Mouse (Mus musculus): ENCODE results near the gene Tpk1. TPM values are rescaled to one million over a fixed set of nuclear protein-coding genes. Genes with fewer than 3 reads are reported as not detected.

The Tpk1 gene
- polyA plus RNA-seq, 1 experiment = 5.0 TPM

DNA sequence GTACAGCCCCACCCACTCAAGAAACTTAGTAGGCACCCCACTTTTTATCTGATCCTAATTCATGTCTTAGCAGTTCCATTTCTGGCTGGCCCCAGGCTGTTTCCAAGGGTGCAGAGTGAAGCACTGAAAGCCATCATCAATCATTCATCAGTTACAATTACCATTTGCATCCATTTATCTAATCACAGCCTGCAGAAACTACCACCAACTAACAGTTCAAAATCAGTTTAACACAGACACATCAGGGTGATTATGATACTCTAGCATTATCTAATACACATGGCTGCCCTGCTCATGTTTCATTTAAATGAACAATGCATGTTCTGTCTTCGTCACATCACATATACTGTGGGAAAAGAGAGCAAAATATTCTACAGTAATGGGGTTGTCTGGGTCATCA, 274.7 kb downstream of the Tpk1 start:
- H3K4me1 ChIP-seq (ENCODE audit: control insufficient read depth, insufficient read depth, insufficient read length, low read length) = peaks cover 3% of the 10 kb centered on the region; the same call in 1 of the 2 replicates
- no peak overlapping the region for H3K4me3 ChIP-seq (ENCODE audit: insufficient read depth, low read depth, low read length)
- H3K27ac ChIP-seq (replicated peaks; ENCODE audit: low read depth, low read length) = no peak overlapping the region

GRCm38 (mm10) chr6:43387273-43387672, 278.8 kb downstream of the Tpk1 start:
- Histone ChIP-seq H3K27ac (replicated peaks; ENCODE audit: low read depth, low read length) (no peak overlapping the region), H3K4me3 (ENCODE audit: insufficient read depth, low read depth, low read length) (no peak overlapping the region), H3K4me1 (ENCODE audit: control insufficient read depth, insufficient read depth, insufficient read length, low read length) (peaks cover 3% of the 10 kb centered on the region; the same call in 1 of the 2 replicates)

- Histone ChIP-seq H3K4me1 (ENCODE audit: control insufficient read depth, insufficient read depth, insufficient read length, low read length) (peaks cover 3% of the 10 kb centered on the region; the same call in 1 of the 2 replicates), H3K4me3 (ENCODE audit: insufficient read depth, low read depth, low read length) (no peak overlapping the region), H3K27ac (replicated peaks; ENCODE audit: low read depth, low read length) (no peak overlapping the region)
These were observed 281.2 kb downstream of the Tpk1 start for GRCm38 (mm10) chr6:43384841-43385240.

DNA sequence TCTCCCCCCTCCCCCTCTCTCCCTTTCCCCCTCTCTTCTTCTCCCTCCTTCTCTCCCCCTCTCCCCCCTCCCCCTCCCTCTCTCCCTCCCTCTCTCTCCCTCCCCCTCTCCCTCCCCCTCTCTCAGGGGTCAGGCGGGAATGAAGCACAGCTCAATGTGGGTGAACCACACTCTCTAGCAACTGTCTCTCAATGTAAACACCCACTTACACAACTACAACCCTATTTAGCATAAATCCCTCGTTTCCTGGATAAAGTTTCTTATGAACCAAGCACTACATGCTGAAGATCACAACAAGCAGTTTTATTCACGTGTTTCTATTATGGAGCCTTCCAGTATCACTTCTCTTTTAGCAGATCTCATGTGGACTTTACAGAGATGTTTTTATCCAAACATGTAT, 281.8 kb downstream of the Tpk1 start:
- H3K27ac ChIP-seq (replicated peaks; ENCODE audit: low read depth, low read length) = no peak overlapping the region
- no peak overlapping the region for H3K4me3 ChIP-seq (ENCODE audit: insufficient read depth, low read depth, low read length)
- peaks cover 3% of the 10 kb centered on the region; the same call in 1 of the 2 replicates for H3K4me1 ChIP-seq (ENCODE audit: control insufficient read depth, insufficient read depth, insufficient read length, low read length)

DNA sequence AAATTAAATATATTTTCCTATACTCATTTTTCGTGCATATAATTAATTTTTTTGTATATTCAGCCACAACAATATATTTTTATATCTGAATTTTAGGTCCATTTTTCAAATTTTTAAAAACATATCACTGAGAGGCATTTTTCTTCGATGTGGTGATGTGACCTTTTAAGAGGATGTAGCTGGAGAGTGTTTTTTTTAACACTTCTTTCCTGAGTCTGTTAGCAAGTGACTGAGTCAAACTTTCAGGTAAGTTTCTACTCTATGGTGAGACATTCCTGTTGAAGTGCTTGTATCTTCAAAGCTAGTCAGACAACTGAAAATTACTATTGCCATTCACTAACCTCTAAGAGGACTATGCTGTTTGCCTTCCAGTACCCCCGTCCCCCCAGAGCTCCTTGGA, 283.3 kb downstream of the Tpk1 start:
- peaks cover 3% of the 10 kb centered on the region; the same call in 1 of the 2 replicates for H3K4me1 ChIP-seq (ENCODE audit: control insufficient read depth, insufficient read depth, insufficient read length, low read length)
- no peak overlapping the region for H3K27ac ChIP-seq (replicated peaks; ENCODE audit: low read depth, low read length)
- no peak overlapping the region for H3K4me3 ChIP-seq (ENCODE audit: insufficient read depth, low read depth, low read length)

GRCm38 (mm10) chr6:43382284-43382683, 283.8 kb downstream of the Tpk1 start:
- Histone ChIP-seq H3K4me3 (ENCODE audit: insufficient read depth, low read depth, low read length) (no peak overlapping the region), H3K4me1 (ENCODE audit: control insufficient read depth, insufficient read depth, insufficient read length, low read length) (peaks cover 2% of the 10 kb centered on the region; the same call in 1 of the 2 replicates), H3K27ac (replicated peaks; ENCODE audit: low read depth, low read length) (no peak overlapping the region)

DNA sequence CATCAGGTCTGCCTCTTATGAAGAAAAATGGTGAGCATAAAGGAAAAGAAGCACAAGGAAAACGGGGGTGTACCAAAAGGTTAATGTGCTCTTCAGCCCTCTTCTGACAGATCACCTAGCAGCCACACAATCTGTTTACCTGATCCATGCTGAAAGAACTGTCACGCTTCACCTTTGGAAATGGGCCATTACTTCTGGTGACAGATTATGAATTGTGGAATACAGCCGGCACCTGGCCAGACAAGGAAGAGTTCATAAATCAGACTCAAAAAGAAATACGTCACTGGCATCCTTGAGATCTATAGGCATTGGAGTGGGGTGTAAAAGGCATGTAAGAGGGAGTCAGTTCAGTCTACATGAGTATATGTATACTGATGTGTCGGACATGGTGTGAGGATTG, 292.9 kb downstream of the Tpk1 start:
- no peaks in the 10 kb centered on the region for H3K4me1 ChIP-seq (ENCODE audit: control insufficient read depth, insufficient read depth, insufficient read length, low read length)
- no peak overlapping the region for H3K4me3 ChIP-seq (ENCODE audit: insufficient read depth, low read depth, low read length)
- H3K27ac ChIP-seq (replicated peaks; ENCODE audit: low read depth, low read length) = no peak overlapping the region

DNA sequence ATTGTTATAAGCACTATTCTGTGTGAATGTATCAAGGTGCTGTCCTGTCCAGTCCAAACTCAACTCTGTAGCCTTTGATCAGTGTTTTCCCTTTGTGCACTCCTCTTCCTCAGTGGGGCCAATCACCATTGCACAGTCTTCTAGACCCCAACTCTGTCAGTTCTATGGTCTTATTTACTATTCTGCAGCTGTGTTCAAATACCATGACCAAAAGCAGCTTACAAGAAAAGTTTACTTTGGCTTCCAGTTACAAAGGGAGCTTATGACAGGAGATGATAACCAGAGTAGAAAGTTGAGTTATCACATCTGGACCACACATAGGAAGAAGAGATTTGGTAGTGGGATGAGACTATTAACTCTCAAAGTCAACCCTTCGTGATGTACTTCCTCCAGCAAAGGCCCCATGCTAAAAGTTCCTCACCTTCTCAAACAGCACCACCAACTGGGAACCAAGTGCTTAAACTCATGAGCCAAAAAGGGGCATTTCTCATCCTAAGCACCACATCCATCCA, 298.6 kb downstream of the Tpk1 start:
- H3K4me3 ChIP-seq (ENCODE audit: insufficient read depth, low read depth, low read length) = no peak overlapping the region

DNA sequence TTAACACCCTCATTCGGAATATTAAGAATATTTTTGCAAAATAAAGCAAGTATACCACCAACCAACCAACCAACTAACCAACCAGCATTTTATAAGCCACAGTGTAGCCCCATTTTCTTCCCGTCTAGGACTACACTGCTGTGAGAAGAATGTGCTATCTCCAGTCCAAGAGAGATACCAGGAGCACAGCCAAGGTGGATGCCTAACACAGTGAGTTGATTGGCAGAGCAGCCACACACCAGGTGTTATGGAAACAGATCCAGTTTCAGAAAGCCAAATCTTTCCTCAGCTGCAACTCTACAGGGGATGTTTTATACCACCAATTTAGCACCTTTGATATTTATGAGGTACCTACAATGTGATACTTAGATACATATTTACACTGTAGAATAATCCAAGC, 299.1 kb downstream of the Tpk1 start:
- no peak overlapping the region for H3K27ac ChIP-seq (replicated peaks; ENCODE audit: low read depth, low read length)
- no peaks in the 10 kb centered on the region for H3K4me1 ChIP-seq (ENCODE audit: control insufficient read depth, insufficient read depth, insufficient read length, low read length)
- H3K4me3 ChIP-seq (ENCODE audit: insufficient read depth, low read depth, low read length) = no peak overlapping the region

More for the DNA sequence above, 298.6 kb downstream of the Tpk1 start:
- Histone ChIP-seq H3K27ac (replicated peaks; ENCODE audit: low read depth, low read length) (no peak overlapping the region), H3K4me1 (ENCODE audit: control insufficient read depth, insufficient read depth, insufficient read length, low read length) (no peaks in the 10 kb centered on the region)

DNA sequence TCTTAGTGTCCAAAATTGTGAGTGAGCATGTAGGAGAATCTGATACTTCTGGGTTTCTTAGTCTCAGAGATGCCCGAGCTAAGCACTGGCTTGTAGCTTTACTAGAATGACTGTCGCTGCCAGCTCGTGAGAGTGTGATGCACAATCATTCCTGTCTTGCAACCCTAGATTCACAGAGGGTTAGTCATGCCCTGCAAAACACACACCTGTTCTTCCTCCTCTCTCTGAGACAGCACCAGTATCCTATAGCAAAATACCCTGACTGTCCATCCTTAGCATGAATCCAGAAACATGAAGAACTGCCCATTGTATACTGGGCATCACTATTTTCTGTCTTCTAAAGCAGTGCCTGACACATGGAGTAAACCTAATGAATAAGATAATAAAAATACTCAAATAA, 302.2 kb downstream of the Tpk1 start:
- Histone ChIP-seq H3K4me1 (ENCODE audit: control insufficient read depth, insufficient read depth, insufficient read length, low read length) (no peaks in the 10 kb centered on the region), H3K27ac (replicated peaks; ENCODE audit: low read depth, low read length) (no peak overlapping the region), H3K4me3 (ENCODE audit: insufficient read depth, low read depth, low read length) (no peak overlapping the region)

GRCm38 (mm10) chr6:43363291-43363820, 302.7 kb downstream of the Tpk1 start:
- no peak overlapping the region for H3K27ac ChIP-seq (replicated peaks; ENCODE audit: low read depth, low read length)
- no peaks in the 10 kb centered on the region for H3K4me1 ChIP-seq (ENCODE audit: control insufficient read depth, insufficient read depth, insufficient read length, low read length)
- H3K4me3 ChIP-seq (ENCODE audit: insufficient read depth, low read depth, low read length) = no peak overlapping the region

- no peaks in the 10 kb centered on the region for H3K4me1 ChIP-seq (ENCODE audit: control insufficient read depth, insufficient read depth, insufficient read length, low read length)
- H3K27ac ChIP-seq (replicated peaks; ENCODE audit: low read depth, low read length) = no peak overlapping the region
- no peak overlapping the region for H3K4me3 ChIP-seq (ENCODE audit: insufficient read depth, low read depth, low read length)
These were observed 304.8 kb downstream of the Tpk1 start for GRCm38 (mm10) chr6:43361248-43361647.

GRCm38 (mm10) chr6:43360214-43360613, 305.9 kb downstream of the Tpk1 start:
- no peak overlapping the region for H3K4me3 ChIP-seq (ENCODE audit: insufficient read depth, low read depth, low read length)
- H3K4me1 ChIP-seq (ENCODE audit: control insufficient read depth, insufficient read depth, insufficient read length, low read length) = no peaks in the 10 kb centered on the region
- no peak overlapping the region for H3K27ac ChIP-seq (replicated peaks; ENCODE audit: low read depth, low read length)

- Histone ChIP-seq H3K27ac (replicated peaks; ENCODE audit: low read depth, low read length) (no peak overlapping the region), H3K4me1 (ENCODE audit: control insufficient read depth, insufficient read depth, insufficient read length, low read length) (no peaks in the 10 kb centered on the region; the same call in 1 of the 2 replicates), H3K4me3 (ENCODE audit: insufficient read depth, low read depth, low read length) (no peak overlapping the region)
These were observed 311.4 kb downstream of the Tpk1 start for GRCm38 (mm10) chr6:43354562-43355241.

DNA sequence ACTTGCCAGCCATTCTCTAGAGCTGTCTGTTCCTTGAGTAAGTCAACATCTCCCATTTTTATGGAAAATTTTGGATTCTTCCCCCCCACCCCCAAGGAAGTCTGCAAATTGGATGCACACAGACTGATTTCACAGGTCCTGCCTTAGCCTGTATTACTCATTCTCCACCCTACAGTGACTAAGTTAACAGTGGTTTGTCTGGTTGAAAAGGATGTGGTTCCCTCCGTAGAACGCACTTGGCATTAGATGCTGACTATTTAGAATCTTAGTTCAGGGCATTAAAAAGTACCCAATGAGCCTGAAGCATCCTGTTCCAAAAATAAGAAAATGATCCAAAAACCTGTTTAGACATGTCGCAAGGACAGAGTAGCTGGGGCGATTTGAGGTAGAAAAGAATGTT, 312.6 kb downstream of the Tpk1 start:
- Histone ChIP-seq H3K4me1 (ENCODE audit: control insufficient read depth, insufficient read depth, insufficient read length, low read length) (no peaks in the 10 kb centered on the region; the same call in 1 of the 2 replicates), H3K4me3 (ENCODE audit: insufficient read depth, low read depth, low read length) (no peak overlapping the region), H3K27ac (replicated peaks; ENCODE audit: low read depth, low read length) (no peak overlapping the region)

- H3K4me3 ChIP-seq (ENCODE audit: insufficient read depth, low read depth, low read length) = no peak overlapping the region
- no peaks in the 10 kb centered on the region; the same call in 1 of the 2 replicates for H3K4me1 ChIP-seq (ENCODE audit: control insufficient read depth, insufficient read depth, insufficient read length, low read length)
- H3K27ac ChIP-seq (replicated peaks; ENCODE audit: low read depth, low read length) = peak overlapping the region; percentile 37
These were observed 317.0 kb downstream of the Tpk1 start for GRCm38 (mm10) chr6:43349083-43349482.
